In the genomic region with DNA sequence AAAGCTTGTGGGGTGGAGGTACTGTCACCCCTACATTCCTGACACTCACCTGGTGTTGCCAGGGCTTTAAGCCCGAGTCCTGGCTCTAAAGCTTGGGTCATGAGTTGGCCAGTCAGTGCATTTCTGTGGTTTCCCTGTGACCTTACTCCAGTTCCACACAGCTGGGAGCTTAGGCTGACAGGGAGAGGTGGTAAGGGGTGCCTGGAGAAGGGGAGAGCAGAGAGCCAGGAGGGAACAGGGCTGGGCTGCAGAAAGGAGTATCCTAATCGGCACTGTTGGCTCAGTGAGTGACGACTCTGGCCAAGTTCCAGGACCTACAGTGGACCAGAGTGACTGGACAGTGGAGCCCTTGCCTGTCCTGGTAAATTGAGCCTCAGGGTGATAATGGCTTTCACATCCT, we compare ENCODE assay signal across 8 mouse cellular contexts. TPM values are rescaled to one million over a fixed set of nuclear protein-coding genes. Genes with fewer than 3 reads are reported as not detected.
DNase-seq lines count a peak whose midpoint lies in the region; ATAC-seq and TF ChIP-seq lines count a peak whose summit lies in the region.

No protein-coding gene starts in this region.

- H3K27me3 ChIP-seq in intestine, embryonic 15.5 days (replicated peaks), result no peaks in the 10 kb centered on the region
- no peaks in the 10 kb centered on the region for H3K27me3 ChIP-seq in liver, postnatal 0 days (ENCODE audit: insufficient read depth, low read length)
- H3K27me3 ChIP-seq in testis, adult 2 months (ENCODE audit: control insufficient read depth, insufficient read depth, low read length), result no peaks in the 10 kb centered on the region
- H3K27me3 ChIP-seq in thymus, adult 2 months (ENCODE audit: control insufficient read depth, insufficient read depth, low read length), result no peaks in the 10 kb centered on the region

- H3K4me1 ChIP-seq in bone marrow, adult 2 months (ENCODE audit: control insufficient read depth, insufficient read depth, low read length), result peaks cover 8% of the 10 kb centered on the region
- H3K4me1 ChIP-seq in intestine, embryonic 15.5 days (replicated peaks), result peaks cover 19% of the 10 kb centered on the region
- H3K4me1 ChIP-seq in liver, postnatal 0 days (ENCODE audit: insufficient read depth), result peaks cover 40% of the 10 kb centered on the region
- peaks cover 9% of the 10 kb centered on the region for H3K4me1 ChIP-seq in testis, adult 2 months (ENCODE audit: control insufficient read depth, insufficient read depth, low read length)
- peaks cover 13% of the 10 kb centered on the region for H3K4me1 ChIP-seq in thymus, adult 2 months (replicated peaks; ENCODE audit: control insufficient read depth, insufficient read depth, low read length)

- ATAC-seq in intestine, embryonic 15.5 days, result no peak
- ATAC-seq in liver, postnatal 0 days, result no peak

- peak; percentile 79 to 89 for DNase-seq in adrenal gland, adult (ENCODE audit: inconsistent age in 2 of 2, low spot score in 1 of 2)
- DNase-seq in adrenal gland, postnatal 4 days (ENCODE audit: low spot score in 2 of 2), result no peak
- DNase-seq in gastrocnemius, postnatal 10 days, result peak; percentile 50
- DNase-seq in liver, postnatal 0 days, result peak; percentile 49
- no peak for DNase-seq in thymus, adult 2 months

- H3K9ac ChIP-seq in intestine, embryonic 15.5 days, result 0 out of 2 replicates have a peak overlapping the region, but pooled peaks have one; percentile 3
- H3K9ac ChIP-seq in liver, postnatal 0 days (replicated peaks), result peak overlapping the region; percentile 32; the same call in 1 of the 2 replicates

- 0 out of 2 replicates have a peak, but pooled peaks cover 8% of the 10 kb centered on the region for H3K36me3 ChIP-seq in intestine, embryonic 15.5 days
- H3K36me3 ChIP-seq in liver, postnatal 0 days (replicated peaks; ENCODE audit: insufficient read depth, low read length), result peaks cover 5% of the 10 kb centered on the region
- H3K36me3 ChIP-seq in testis, adult 2 months (ENCODE audit: control insufficient read depth, insufficient read depth, low read length), result no peaks in the 10 kb centered on the region
- H3K36me3 ChIP-seq in thymus, adult 2 months (ENCODE audit: control insufficient read depth, insufficient read depth, low read length), result no peaks in the 10 kb centered on the region

- TF ChIP-seq CTCF in bone marrow, adult 2 months (IDR thresholded peaks at IDR 0.05; ENCODE audit: control insufficient read depth, insufficient read depth, low read length), result no peak
- no peak for TF ChIP-seq CTCF in liver, postnatal 0 days (IDR thresholded peaks at IDR 0.05; ENCODE audit: low read depth)
- TF ChIP-seq CTCF in testis, adult 2 months (IDR thresholded peaks at IDR 0.05; ENCODE audit: control insufficient read depth, insufficient read depth, insufficient replicate concordance, low read depth, low read length), result no peak
- TF ChIP-seq CTCF in thymus, adult 2 months (IDR thresholded peaks at IDR 0.05; ENCODE audit: borderline replicate concordance, control insufficient read depth, extremely low read depth, insufficient read depth, low read length, poor library complexity), result no peak

- 29% methylated on average over 3 of the region's 3 CpGs for WGBS in bone marrow, adult 2 months
- WGBS in intestine, embryonic 15.5 days, result 24% methylated on average over 3 of the region's 3 CpGs
- WGBS in liver, postnatal 0 days (ENCODE audit: insufficient replicate concordance), result 22% methylated on average over 3 of the region's 3 CpGs
- WGBS in thymus, adult 2 months, result 47% methylated on average over 3 of the region's 3 CpGs

- H3K4me2 ChIP-seq in intestine, embryonic 15.5 days (replicated peaks), result peak overlapping the region; percentile 88
- H3K4me2 ChIP-seq in liver, postnatal 0 days (ENCODE audit: low read depth, low read length), result peak overlapping the region; percentile 90

- H3K27ac ChIP-seq in bone marrow, adult 2 months (ENCODE audit: control insufficient read depth, insufficient read depth, low read depth, low read length, poor library complexity), result 0 out of 2 replicates have a peak overlapping the region, but pooled peaks have one; percentile 5
- H3K27ac ChIP-seq in intestine, embryonic 15.5 days, result peak overlapping the region; percentile 99
- peak overlapping the region; percentile 97 for H3K27ac ChIP-seq in liver, postnatal 0 days (ENCODE audit: low read depth)
- H3K27ac ChIP-seq in testis, adult 2 months (ENCODE audit: control insufficient read depth, insufficient read depth, low read depth, low read length), result peak overlapping the region; percentile 59
- no peak overlapping the region for H3K27ac ChIP-seq in thymus, adult 2 months (ENCODE audit: control insufficient read depth, insufficient read depth, low read length)

- TF ChIP-seq POLR2A in bone marrow, adult 2 months (IDR thresholded peaks at IDR 0.05; ENCODE audit: borderline replicate concordance, control insufficient read depth, low read depth, low read length), result no peak
- TF ChIP-seq POLR2A in testis, adult 2 months (IDR thresholded peaks at IDR 0.05; ENCODE audit: control insufficient read depth, low read depth, low read length), result no peak; the same call in 1 of the 2 replicates
- no peak for TF ChIP-seq POLR2A in thymus, adult 2 months (IDR thresholded peaks at IDR 0.05; ENCODE audit: control insufficient read depth, extremely low read depth, insufficient read depth, low read length, poor library complexity)

- H3K4me3 ChIP-seq in bone marrow, adult 2 months (replicated peaks; ENCODE audit: control insufficient read depth, low read depth, low read length), result no peak overlapping the region
- peak overlapping the region; percentile 93; the same call in 1 of the 2 replicates for H3K4me3 ChIP-seq in intestine, embryonic 15.5 days (replicated peaks)
- no peak overlapping the region for H3K4me3 ChIP-seq in liver, postnatal 0 days (ENCODE audit: low read depth, low read length)
- peak overlapping the region; percentile 46 for H3K4me3 ChIP-seq in testis, adult 2 months (ENCODE audit: control insufficient read depth, low read depth, low read length)
- no peak overlapping the region for H3K4me3 ChIP-seq in thymus, adult 2 months (ENCODE audit: control insufficient read depth, insufficient read depth, low read length)

- H3K9me3 ChIP-seq in intestine, embryonic 15.5 days, result no peaks in the 10 kb centered on the region
- H3K9me3 ChIP-seq in liver, postnatal 0 days (ENCODE audit: low read length), result no peaks in the 10 kb centered on the region

- TF ChIP-seq EP300 in liver, postnatal 0 days (IDR thresholded peaks at IDR 0.05; ENCODE audit: low read depth), result no peak

RNA-seq across cellular contexts. Expression of gene Tmem86a, which starts 1.9 kb away (rescaled TPM):
- total RNA-seq in adrenal gland, postnatal 4 days (2021), result 10 to 100 TPM; 35.2 to 42.8 TPM
- polyA plus RNA-seq in bone marrow, adult 2 months (2011; ENCODE audit: insufficient read depth, insufficient read length, low replicate concordance, missing spikeins), result 7.4 and 12.4 TPM in 2 replicates
- 1 to 10 TPM; 8.2 to 9.0 TPM for total RNA-seq in gastrocnemius, postnatal 10 days (2021)
- polyA plus RNA-seq in intestine, embryonic 15.5 days (2015; fragmentation: Nextera tagmentation; extraction: Ambion mirVana), result 48.8 and 50.4 TPM in 2 replicates
- polyA plus RNA-seq in liver, postnatal 0 days (2015; fragmentation: Nextera tagmentation; extraction: Ambion mirVana), result 35.6 and 42.0 TPM in 2 replicates
- 37.3 and 42.8 TPM in 2 replicates for polyA plus RNA-seq in testis, adult 2 months (2012; rRNA removed)
- 51.3 and 66.5 TPM in 2 replicates for polyA plus RNA-seq in thymus, adult 2 months (2012; rRNA removed)

RNA-seq across cellular contexts. Expression of gene Spty2d1, which starts 44.1 kb away (rescaled TPM):
- total RNA-seq in adrenal gland, postnatal 4 days (2021), result 10 to 100 TPM; 16.6 to 18.2 TPM
- 6.9 and 12.9 TPM in 2 replicates for polyA plus RNA-seq in bone marrow, adult 2 months (2011; ENCODE audit: insufficient read depth, insufficient read length, low replicate concordance, missing spikeins)
- 10 to 100 TPM in 1 of 2 experiments, 1 to 10 TPM in 1; 9.9 to 13.1 TPM for total RNA-seq in gastrocnemius, postnatal 10 days (2021)
- polyA plus RNA-seq in intestine, embryonic 15.5 days (2015; fragmentation: Nextera tagmentation; extraction: Ambion mirVana), result 16.5 and 17.2 TPM in 2 replicates
- 6.0 and 6.4 TPM in 2 replicates for polyA plus RNA-seq in liver, postnatal 0 days (2015; fragmentation: Nextera tagmentation; extraction: Ambion mirVana)
- polyA plus RNA-seq in testis, adult 2 months (2012; rRNA removed), result 3.3 and 3.4 TPM in 2 replicates
- 6.9 and 8.4 TPM in 2 replicates for polyA plus RNA-seq in thymus, adult 2 months (2012; rRNA removed)

Comparison
In these comparisons a context has a peak if more than half of its experiments do, and no peak if none do; other contexts are left out.
1. DNase-seq: peak in adrenal gland, adult (2 of 2), gastrocnemius, postnatal 10 days (single experiment) and liver, postnatal 0 days (single experiment); none in adrenal gland, postnatal 4 days (0 of 2) and thymus, adult 2 months (single experiment).
2. H3K4me3 ChIP-seq: peak in intestine, embryonic 15.5 days (single experiment) and testis, adult 2 months (single experiment); none in bone marrow, adult 2 months (single experiment), liver, postnatal 0 days (single experiment) and thymus, adult 2 months (single experiment).